Mouse (Mus musculus) limb, embryonic 12.5 days (tissue): Measurements from ENCODE around the gene Ugt1a2. TPM values are rescaled to one million over a fixed set of nuclear protein-coding genes. Genes with fewer than 3 reads are reported as not detected.

Experiments used
- ATAC-seq: fragments of 200-750 bp; cut with Nextera tagmentation; 2 replicates; pipeline ENCODE4 v1.8.0; 2017; ENCODE audit warnings: low read depth, moderate TSS enrichment; ENCODE audit not compliant: insufficient number of reproducible peaks, insufficient read depth, low FRiP score, low TSS enrichment
- H3K27ac ChIP-seq: fragments of 300-500 bp; sonication (generic); 2 replicates; pipeline ENCODE4 v1.5.1; 2016; ENCODE audit warnings: mild to moderate bottlenecking, moderate library complexity
- H3K27me3 ChIP-seq: fragments of 300-500 bp; sonication (generic); 2 replicates; pipeline ENCODE4 v1.6.1; 2016; ENCODE audit warnings: mild to moderate bottlenecking, moderate library complexity
- H3K36me3 ChIP-seq: fragments of 300-500 bp; sonication (generic); 2 replicates; pipeline ENCODE4 v1.6.1; 2016; ENCODE audit warnings: mild to moderate bottlenecking, moderate library complexity
- H3K4me1 ChIP-seq: fragments of 300-500 bp; sonication (generic); replicated peaks from 2 replicates; pipeline ENCODE4 v1.6.1; 2016
- H3K4me2 ChIP-seq: fragments of 300-500 bp; sonication (generic); 2 replicates; pipeline ENCODE4 v1.6.1; 2016; ENCODE audit warnings: mild to moderate bottlenecking, moderate library complexity
- H3K4me3 ChIP-seq: fragments of 300-500 bp; sonication (generic); replicated peaks from 2 replicates; pipeline ENCODE4 v1.5.1; 2016; ENCODE audit warnings: mild to moderate bottlenecking
- H3K9ac ChIP-seq: fragments of 300-500 bp; sonication (generic); replicated peaks from 2 replicates; pipeline ENCODE4 v1.6.1; 2016; ENCODE audit warnings: mild to moderate bottlenecking, moderate library complexity
- H3K9me3 ChIP-seq: fragments of 300-500 bp; sonication (generic); 2 replicates; pipeline ENCODE4 v1.6.1; 2016; ENCODE audit warnings: mild to moderate bottlenecking, moderate library complexity
- WGBS: fragments of 180-500 bp; shearing (Covaris S2); methylation state at CpG from one replicate; pipeline ENCODE4 v1.1.7; 2016; 5-methylcytosine and 5-hydroxymethylcytosine counted together
- polyA plus RNA-seq: library from polyadenylated mRNA; unstranded; fragments of >200 nt; fragmentation: Nextera tagmentation; extraction: Ambion mirVana; gene quantifications from 2 replicates; pipeline ENCODE4 v1.2.1, GENCODE M21; 2016

Gene Ugt1a2
- polyA plus RNA-seq, 1 experiment from 2014 or later: not detected

DNA sequence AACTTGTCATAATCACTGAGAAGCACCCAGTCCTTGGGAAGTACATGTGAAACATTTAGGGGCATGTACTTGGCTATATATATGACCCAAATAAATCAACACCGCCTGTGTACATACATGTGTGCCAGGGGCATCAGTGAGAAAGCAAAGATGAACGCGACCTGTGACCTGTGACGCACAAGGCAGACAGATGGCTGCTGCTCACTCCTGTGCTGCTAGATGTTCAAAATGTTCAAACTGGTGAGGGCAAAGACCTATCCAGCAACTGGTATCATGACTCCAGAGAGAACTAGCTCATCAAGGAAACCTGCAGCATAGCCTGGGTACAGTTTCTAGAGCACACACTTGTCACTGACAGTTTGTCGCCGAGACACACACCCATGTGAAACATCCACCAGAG is 67.1 kb downstream of the Ugt1a2 start:
- ATAC-seq: no peak
- Histone ChIP-seq H3K4me3 (no peak overlapping the region), H3K9ac (no peak overlapping the region)

GRCm38 (mm10) chr1:88268070-88268469 is 67.7 kb downstream of the Ugt1a2 start:
- peaks cover 6% of the 10 kb centered on the region; the same call in 1 of the 2 replicates for H3K9me3 ChIP-seq
- no peaks in the 10 kb centered on the region for H3K4me1 ChIP-seq
- no peak for ATAC-seq

More for the DNA sequence above, 67.1 kb downstream of the Ugt1a2 start:
- peaks cover 91% of the 10 kb centered on the region for H3K36me3 ChIP-seq
- H3K27me3 ChIP-seq: no peaks in the 10 kb centered on the region
- H3K4me1 ChIP-seq: no peaks in the 10 kb centered on the region
- no peak overlapping the region for H3K4me2 ChIP-seq
- 93% methylated on average over 6 of the region's 6 CpGs for WGBS
- no peak overlapping the region for H3K27ac ChIP-seq
- peaks cover 6% of the 10 kb centered on the region; the same call in 1 of the 2 replicates for H3K9me3 ChIP-seq

More at GRCm38 (mm10) chr1:88268070-88268469, 67.7 kb downstream of the Ugt1a2 start:
- Histone ChIP-seq H3K9ac (no peak overlapping the region), H3K36me3 (peaks cover 91% of the 10 kb centered on the region), H3K27me3 (no peaks in the 10 kb centered on the region), H3K4me3 (no peak overlapping the region), H3K27ac (no peak overlapping the region), H3K4me2 (no peak overlapping the region)
- 84% methylated on average over 6 of the region's 6 CpGs for WGBS

Other genes starting within 250 kb of the Ugt1a2 start
- gene Usp40, start 192.1 kb upstream of the Ugt1a2 start, polyA plus RNA-seq: 53.4 and 57.8 TPM in 2 replicates
- not detected in 2 replicates for gene Ugt1a10, start 145.2 kb upstream of the Ugt1a2 start, polyA plus RNA-seq
- not detected in 2 replicates for gene Ugt1a9, start 129.8 kb upstream of the Ugt1a2 start, polyA plus RNA-seq
- not detected in 2 replicates for gene Ugt1a8, start 112.8 kb upstream of the Ugt1a2 start, polyA plus RNA-seq
- 0.54 and 1.3 TPM in 2 replicates for gene Ugt1a7c, start 105.5 kb upstream of the Ugt1a2 start, polyA plus RNA-seq
- gene Ugt1a6b, start 97.3 kb upstream of the Ugt1a2 start, polyA plus RNA-seq: not detected in 2 replicates
- 0.49 and 0.51 TPM in 2 replicates for gene Ugt1a6a, start 65.8 kb upstream of the Ugt1a2 start, polyA plus RNA-seq
- not detected in 2 replicates for gene Ugt1a5, start 34.6 kb upstream of the Ugt1a2 start, polyA plus RNA-seq
- gene Dnajb3, start 5.2 kb downstream of the Ugt1a2 start, polyA plus RNA-seq: 12.2 and 13.3 TPM in 2 replicates
- gene Ugt1a1, start 11.4 kb downstream of the Ugt1a2 start, polyA plus RNA-seq: not detected in 2 replicates
- 1.5 and 2.0 TPM in 2 replicates for gene Mroh2a, start 26.4 kb downstream of the Ugt1a2 start, polyA plus RNA-seq
- gene Hjurp, start 77.0 kb downstream of the Ugt1a2 start, polyA plus RNA-seq: 236 and 243 TPM in 2 replicates
- gene Trpm8, start 77.1 kb downstream of the Ugt1a2 start, polyA plus RNA-seq: not detected in 2 replicates
- gene Spp2, start 206.4 kb downstream of the Ugt1a2 start, polyA plus RNA-seq: not detected in 2 replicates